Mouse (Mus musculus) telencephalon, adult 2 months (tissue): ENCODE measurements around the gene Neu3.

ENCODE experiments used
- DNase-seq: peaks from one replicate; pipeline ENCODE4 v3.0.0-alpha.2; 2011; ENCODE audit warnings: low read depth, low spot score

The Neu3 gene

GRCm38 (mm10) chr7:99795192-99795981, 32.8 kb downstream of the Neu3 start:
- DNase-seq: peak; percentile 27

- no peak for DNase-seq
Measured at GRCm38 (mm10) chr7:99794096-99794495, 34.1 kb downstream of the Neu3 start.

GRCm38 (mm10) chr7:99790816-99791215, 37.4 kb downstream of the Neu3 start:
- DNase-seq: no peak

- no peak for DNase-seq
Measured at GRCm38 (mm10) chr7:99788563-99788962, 39.7 kb downstream of the Neu3 start.

- DNase-seq: no peak
Measured at GRCm38 (mm10) chr7:99787935-99788334, 40.3 kb downstream of the Neu3 start.

- no peak for DNase-seq
Measured at GRCm38 (mm10) chr7:99786774-99787173, 41.4 kb downstream of the Neu3 start.

GRCm38 (mm10) chr7:99785553-99785952, 42.7 kb downstream of the Neu3 start:
- DNase-seq: no peak

GRCm38 (mm10) chr7:99783421-99783820, 44.8 kb downstream of the Neu3 start:
- DNase-seq: no peak

- no peak for DNase-seq
Measured at GRCm38 (mm10) chr7:99781916-99782315, 46.3 kb downstream of the Neu3 start.

GRCm38 (mm10) chr7:99781385-99781784, 46.8 kb downstream of the Neu3 start:
- DNase-seq: no peak

- DNase-seq: no peak
Measured at GRCm38 (mm10) chr7:99763207-99763606, 65.0 kb downstream of the Neu3 start, which contains the start of gene Olfr521. TSS of gene Olfr521 (plus strand) at chr7:99763507.
